In genomic region chr16:96945468-96946302, GRCm38 (mm10) we compare ENCODE assay signal across 11 mouse cellular contexts.
DNase-seq lines count a peak whose midpoint lies in the region; ATAC-seq and TF ChIP-seq lines count a peak whose summit lies in the region.
"Had no signal": no experiment of that assay in that cellular context is flagged by ENCODE, and none has a peak within 500 bp of the region (broad histone marks: within the 10 kb centered on the region; RNA-seq: fewer than 3 reads in every experiment).

No protein-coding gene starts in this region.

- no peak overlapping the region for H3K4me2 ChIP-seq in hindbrain, embryonic 11.5 days (replicated peaks; ENCODE audit: low read depth, low read length)
- H3K4me2 ChIP-seq in neural tube, embryonic 12.5 days (replicated peaks) = no peak overlapping the region

- peak; percentile 81 for ATAC-seq in frontal cortex, adult (ENCODE audit: low TSS enrichment)
- peak; percentile 35; the same call in 1 of the 2 replicates for ATAC-seq in hindbrain, embryonic 11.5 days (ENCODE audit: low FRiP score)
- 0 out of 2 replicates have a peak, but pooled peaks have one; percentile 25 for ATAC-seq in neural tube, embryonic 12.5 days (ENCODE audit: low FRiP score, low read depth)

- no peaks in the 10 kb centered on the region for H3K36me3 ChIP-seq in hindbrain, embryonic 11.5 days (ENCODE audit: control insufficient read depth, insufficient read depth, low read length)
- H3K36me3 ChIP-seq in neural tube, embryonic 12.5 days = no peaks in the 10 kb centered on the region
- no peaks in the 10 kb centered on the region for H3K36me3 ChIP-seq in thymus, adult 2 months (ENCODE audit: control insufficient read depth, insufficient read depth, low read length)

- no peak for TF ChIP-seq CTCF in thymus, adult 2 months (IDR thresholded peaks at IDR 0.05; ENCODE audit: borderline replicate concordance, control insufficient read depth, extremely low read depth, insufficient read depth, low read length, poor library complexity)

- peaks cover 4% of the 10 kb centered on the region; the same call in 1 of the 2 replicates for H3K4me1 ChIP-seq in hindbrain, embryonic 11.5 days (replicated peaks; ENCODE audit: control insufficient read depth, insufficient read depth, low read length)
- H3K4me1 ChIP-seq in neural tube, embryonic 12.5 days = peaks cover 4% of the 10 kb centered on the region
- H3K4me1 ChIP-seq in thymus, adult 2 months (replicated peaks; ENCODE audit: control insufficient read depth, insufficient read depth, low read length) = no peaks in the 10 kb centered on the region

- no peak overlapping the region for H3K4me3 ChIP-seq in hindbrain, embryonic 11.5 days (ENCODE audit: low read depth, low read length)
- no peak overlapping the region for H3K4me3 ChIP-seq in neural tube, embryonic 12.5 days
- H3K4me3 ChIP-seq in thymus, adult 2 months (ENCODE audit: control insufficient read depth, insufficient read depth, low read length) = no peak overlapping the region

- 41% methylated on average over 11 of the region's 11 CpGs for WGBS in hindbrain, embryonic 11.5 days
- 29% methylated on average over 11 of the region's 11 CpGs for WGBS in neural tube, embryonic 12.5 days
- WGBS in thymus, adult 2 months = 86% methylated on average over 11 of the region's 11 CpGs

- no peak overlapping the region for H3K27ac ChIP-seq in hindbrain, embryonic 11.5 days (ENCODE audit: low read depth, low read length)
- no peak overlapping the region for H3K27ac ChIP-seq in neural tube, embryonic 12.5 days
- no peak overlapping the region for H3K27ac ChIP-seq in thymus, adult 2 months (ENCODE audit: control insufficient read depth, insufficient read depth, low read length)
- H3K27ac ChIP-seq: kidney, postnatal 0 days had no signal

- no peaks in the 10 kb centered on the region for H3K9me3 ChIP-seq in hindbrain, embryonic 11.5 days (ENCODE audit: control insufficient read depth, low read length)
- H3K9me3 ChIP-seq in neural tube, embryonic 12.5 days = no peaks in the 10 kb centered on the region

- H3K9ac ChIP-seq in hindbrain, embryonic 11.5 days (ENCODE audit: low read depth, low read length) = no peak overlapping the region
- H3K9ac ChIP-seq in neural tube, embryonic 12.5 days = no peak overlapping the region

- DNase-seq in frontal cortex, postnatal 25 days (ENCODE audit: low spot score in 2 of 2) = no peak
- peak; percentile 56 to 75 for DNase-seq in cerebellum, postnatal 25 days
- peak; percentile 37 for DNase-seq in hindbrain, embryonic 11.5 days (ENCODE audit: low spot score)
- no peak for DNase-seq in thymus, adult 2 months
- no peak for DNase-seq in gastrocnemius, adult 8-10 months (ENCODE audit: low spot score in 2 of 2)
- DNase-seq in layer of hippocampus, adult 11-12 months (ENCODE audit: low spot score) = no peak
- DNase-seq: B cell, adult 2 months; lung, postnatal 36 days had no signal

- H3K27me3 ChIP-seq in hindbrain, embryonic 11.5 days (ENCODE audit: control insufficient read depth, insufficient read depth, low read length) = no peaks in the 10 kb centered on the region
- no peaks in the 10 kb centered on the region for H3K27me3 ChIP-seq in neural tube, embryonic 12.5 days (replicated peaks)
- no peaks in the 10 kb centered on the region for H3K27me3 ChIP-seq in thymus, adult 2 months (ENCODE audit: control insufficient read depth, insufficient read depth, low read length)

- no peak for TF ChIP-seq POLR2A in thymus, adult 2 months (IDR thresholded peaks at IDR 0.05; ENCODE audit: control insufficient read depth, extremely low read depth, insufficient read depth, low read length, poor library complexity)

Comparison
In these comparisons a context has a peak if more than half of its experiments do, and no peak if none do; other contexts are left out.
1. ATAC-seq: peak in every context shown above with its lines; median percentile 81 in frontal cortex, adult; 35 in hindbrain, embryonic 11.5 days; 25 in neural tube, embryonic 12.5 days.
2. DNase-seq: peak in cerebellum, postnatal 25 days (2 of 2) and hindbrain, embryonic 11.5 days (single experiment); none in frontal cortex, postnatal 25 days (0 of 2), thymus, adult 2 months (single experiment), gastrocnemius, adult 8-10 months (0 of 2) and layer of hippocampus, adult 11-12 months (single experiment).